Mouse (Mus musculus): ENCODE data around the gene Alcam. TPM values are rescaled to one million over a fixed set of nuclear protein-coding genes. Genes with fewer than 3 reads are reported as not detected.

Gene Alcam
- polyA plus RNA-seq (2014; fragmentation: Illumina TruSeq; extraction: RNeasy Lipid Tissue Mini Kit (QIAGEN cat#74804); ENCODE audit: low read depth, low replicate concordance), result 2.2 TPM

GRCm38 (mm10) chr16:52453971-52454514, at the start of gene Alcam:
TSS of gene Alcam (minus strand) at chr16:52454074.

Data from heart, adult 10 weeks (tissue).